Mouse (Mus musculus) intestine, postnatal 0 days (tissue): Measurements from ENCODE around the gene Srp9. TPM values are rescaled to one million over a fixed set of nuclear protein-coding genes. Genes with fewer than 3 reads are reported as not detected.
"Not testable (repeated sequence)": the region's sequence is repeated elsewhere in the genome, so short reads cannot be mapped to it uniquely, and the experiment has no call there.

Experiments used
- ATAC-seq: fragments of 200-750 bp; cut with Nextera tagmentation; 2 replicates; pipeline ENCODE4 v1.8.0; 2017; ENCODE audit warnings: mild to moderate bottlenecking, moderate TSS enrichment, moderate library complexity
- H3K27ac ChIP-seq: fragments of 300-500 bp; sonication (generic); 2 replicates; pipeline ENCODE4 v1.5.1; 2014; ENCODE audit warnings: mild to moderate bottlenecking, low read depth, low read length, moderate library complexity
- H3K27me3 ChIP-seq: fragments of 300-500 bp; sonication (generic); replicated peaks from 2 replicates; pipeline ENCODE4 v1.6.1; 2014; ENCODE audit warnings: low read length, mixed read lengths; ENCODE audit not compliant: control insufficient read depth, insufficient read depth
- H3K36me3 ChIP-seq: fragments of 300-500 bp; sonication (generic); 2 replicates; pipeline ENCODE4 v1.6.1; 2014; ENCODE audit warnings: mild to moderate bottlenecking, moderate library complexity; ENCODE audit not compliant: control insufficient read depth, insufficient read depth
- H3K4me1 ChIP-seq: fragments of 300-500 bp; sonication (generic); replicated peaks from 2 replicates; pipeline ENCODE4 v1.6.1; 2014; ENCODE audit warnings: antibody characterized with exemption, low read length, mixed read lengths; ENCODE audit not compliant: control insufficient read depth, insufficient read depth
- H3K4me2 ChIP-seq: fragments of 300-500 bp; sonication (generic); replicated peaks from 2 replicates; pipeline ENCODE4 v1.6.1; 2014; ENCODE audit warnings: low read depth, mild to moderate bottlenecking, moderate library complexity
- H3K4me3 ChIP-seq: fragments of 300-500 bp; sonication (generic); 2 replicates; pipeline ENCODE4 v1.5.1; 2014; ENCODE audit warnings: low read depth, low read length
- H3K9ac ChIP-seq: fragments of 300-500 bp; sonication (generic); 2 replicates; pipeline ENCODE4 v1.6.1; 2014; ENCODE audit warnings: mild to moderate bottlenecking, low read depth, low read length
- H3K9me3 ChIP-seq: fragments of 300-500 bp; sonication (generic); 2 replicates; pipeline ENCODE4 v1.6.1; 2016; ENCODE audit warnings: mixed run types; ENCODE audit not compliant: control insufficient read depth
- CTCF ChIP-seq: sonication (generic); IDR thresholded peaks from 2 replicates; pipeline ENCODE4 v1.5.1; 2016; ENCODE audit warnings: low read depth, mild to moderate bottlenecking, control low read depth, antibody characterized with exemption, moderate library complexity
- WGBS: fragments of 180-500 bp; shearing (Covaris S2); extraction: QIAGEN DNeasy Blood & Tissue Kit; methylation state at CpG from one replicate; pipeline ENCODE4 v1.1.7; 2014; 5-methylcytosine and 5-hydroxymethylcytosine counted together
- polyA plus RNA-seq: library from polyadenylated mRNA; unstranded; fragments of >200 nt; fragmentation: Nextera tagmentation; extraction: Ambion mirVana; gene quantifications from 2 replicates; pipeline ENCODE4 v1.2.1, GENCODE M21; 2015

Srp9 gene
- polyA plus RNA-seq, 1 experiment from 2014 or later: 208 TPM

DNA sequence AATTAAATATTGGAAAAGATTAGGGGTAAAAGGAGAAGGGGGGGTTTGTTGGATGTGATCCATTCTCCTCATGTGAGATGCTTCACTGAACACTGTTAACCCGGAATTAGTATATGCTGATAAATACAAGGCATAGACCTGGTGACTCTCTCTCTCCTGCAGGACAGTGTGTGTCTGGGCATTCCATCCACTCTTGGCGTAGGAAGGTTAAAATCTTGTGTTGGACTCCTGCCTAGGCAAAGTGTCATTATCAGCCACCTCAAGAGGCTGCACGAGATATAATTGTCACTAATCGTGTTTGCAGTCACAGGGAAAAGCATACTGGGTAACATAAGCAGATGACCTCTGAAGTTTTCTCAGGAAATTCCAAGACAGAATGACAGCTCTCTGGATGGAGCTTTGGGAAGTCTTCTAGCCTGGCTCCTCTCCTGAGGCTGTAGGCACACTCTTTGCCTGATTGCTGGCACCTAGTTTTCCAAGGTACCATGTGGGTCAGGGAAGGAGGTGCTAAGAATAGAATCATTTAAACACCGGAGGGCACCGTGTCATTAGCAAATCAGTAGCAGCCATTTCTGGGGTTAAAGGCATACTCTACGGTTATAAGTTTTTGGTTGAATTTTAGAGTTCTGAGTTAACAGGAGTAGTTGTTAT, 24.5 kb downstream of the Srp9 start:
- H3K9ac ChIP-seq: no peak overlapping the region
- H3K4me1 ChIP-seq: no peaks in the 10 kb centered on the region
- H3K27ac ChIP-seq: no peak overlapping the region
- ATAC-seq: no peak
- no peak for TF ChIP-seq CTCF
- H3K4me3 ChIP-seq: no peak overlapping the region
- 62% methylated on average over 7 of the region's 7 CpGs for WGBS
- H3K36me3 ChIP-seq: no peaks in the 10 kb centered on the region
- H3K4me2 ChIP-seq: no peak overlapping the region
- no peaks in the 10 kb centered on the region for H3K27me3 ChIP-seq
- H3K9me3 ChIP-seq: no peaks in the 10 kb centered on the region

GRCm38 (mm10) chr1:182149966-182150365, 25.4 kb downstream of the Srp9 start:
- no peak overlapping the region for H3K27ac ChIP-seq
- ATAC-seq: no peak
- H3K9ac ChIP-seq: no peak overlapping the region
- no peaks in the 10 kb centered on the region for H3K9me3 ChIP-seq
- H3K27me3 ChIP-seq: no peaks in the 10 kb centered on the region
- H3K4me1 ChIP-seq: no peaks in the 10 kb centered on the region
- no peak overlapping the region for H3K4me2 ChIP-seq
- H3K36me3 ChIP-seq: no peaks in the 10 kb centered on the region
- 84% methylated on average over 2 of the region's 2 CpGs for WGBS
- TF ChIP-seq CTCF: peak; percentile 75
- no peak overlapping the region for H3K4me3 ChIP-seq

- Histone ChIP-seq H3K9me3 (no peaks in the 10 kb centered on the region), H3K4me2 (no peak overlapping the region), H3K9ac (no peak overlapping the region), H3K4me1 (no peaks in the 10 kb centered on the region), H3K27ac (no peak overlapping the region), H3K27me3 (no peaks in the 10 kb centered on the region), H3K36me3 (no peaks in the 10 kb centered on the region), H3K4me3 (no peak overlapping the region)
- WGBS: 69% methylated on average over 4 of the region's 4 CpGs
- TF ChIP-seq CTCF: no peak
- ATAC-seq: no peak
Observed at GRCm38 (mm10) chr1:182157734-182158133, 33.2 kb downstream of the Srp9 start.

DNA sequence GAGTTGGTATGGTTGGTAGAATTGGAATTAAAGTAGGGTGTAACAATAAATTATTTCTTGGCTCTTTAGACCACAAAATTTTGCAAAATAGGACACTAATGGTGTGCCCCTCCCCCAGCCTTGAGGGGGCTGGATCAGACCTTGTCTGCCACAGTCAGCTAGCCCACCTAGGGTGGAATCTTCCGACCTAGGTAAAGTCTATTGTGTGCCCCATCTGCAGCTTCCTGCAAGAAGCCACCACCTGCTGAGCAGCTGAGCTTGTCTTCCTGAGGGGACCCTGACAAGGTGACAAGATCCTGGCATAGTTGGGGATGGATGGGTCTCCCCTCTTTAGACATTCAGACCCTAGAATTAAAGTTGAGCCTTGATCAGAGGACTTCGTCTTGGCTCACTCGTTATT, 35.0 kb downstream of the Srp9 start:
- TF ChIP-seq CTCF: no peak
- 88% methylated on average over 3 of the region's 3 CpGs for WGBS
- H3K9ac ChIP-seq: no peak overlapping the region
- H3K27me3 ChIP-seq: no peaks in the 10 kb centered on the region
- no peaks in the 10 kb centered on the region for H3K4me1 ChIP-seq
- H3K9me3 ChIP-seq: no peaks in the 10 kb centered on the region
- H3K27ac ChIP-seq: no peak overlapping the region
- H3K4me2 ChIP-seq: no peak overlapping the region
- H3K36me3 ChIP-seq: no peaks in the 10 kb centered on the region
- no peak for ATAC-seq
- H3K4me3 ChIP-seq: no peak overlapping the region

DNA sequence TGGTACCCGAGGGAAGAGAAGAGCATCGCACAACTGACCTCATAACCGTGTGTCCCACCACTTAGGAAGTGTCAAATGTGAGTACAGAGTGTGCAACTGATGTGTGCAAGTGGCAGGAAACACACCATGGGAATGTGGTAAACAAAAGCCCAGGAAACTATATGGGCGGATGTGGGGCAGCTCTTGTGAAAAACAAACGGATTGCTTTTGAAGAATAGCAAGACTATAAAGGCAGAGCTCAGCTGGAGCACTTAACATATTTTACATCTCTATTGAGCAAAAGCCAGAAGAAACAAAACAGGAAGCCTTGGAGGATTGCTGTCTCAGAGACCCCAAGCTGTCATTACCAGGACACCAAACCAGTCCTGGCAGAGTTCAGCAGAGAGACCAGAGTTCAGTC, 38.4 kb downstream of the Srp9 start:
- Histone ChIP-seq H3K9me3 (no peaks in the 10 kb centered on the region), H3K27ac (no peak overlapping the region), H3K27me3 (no peaks in the 10 kb centered on the region), H3K4me1 (no peaks in the 10 kb centered on the region), H3K9ac (no peak overlapping the region), H3K4me2 (no peak overlapping the region), H3K4me3 (no peak overlapping the region), H3K36me3 (no peaks in the 10 kb centered on the region)
- WGBS: 48% methylated on average over 5 of the region's 5 CpGs
- ATAC-seq: no peak
- no peak for TF ChIP-seq CTCF

DNA sequence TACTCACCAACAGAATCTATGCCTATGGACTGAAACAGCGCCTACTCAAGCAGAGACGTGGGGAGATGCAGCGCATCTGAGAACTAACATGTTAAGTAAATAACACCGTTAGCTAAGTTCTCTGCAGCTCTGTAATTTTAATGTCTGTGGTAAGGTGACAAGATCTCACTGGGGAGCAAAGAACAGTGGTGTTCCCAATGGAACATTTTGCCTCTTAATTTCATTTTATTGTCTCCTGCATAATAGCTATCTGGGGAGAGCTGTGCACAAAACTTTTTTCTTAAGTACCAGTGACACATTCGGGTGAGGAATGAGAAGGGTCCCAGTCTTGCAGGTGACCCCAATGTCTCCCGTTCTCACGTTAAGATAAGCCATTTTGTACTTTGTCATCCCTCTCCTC, 39.8 kb downstream of the Srp9 start, which contains the start of gene Vmn1r1:
TSS of gene Vmn1r1 (minus strand) at position 101 of the 400 bp plus-strand sequence.
- no peak within 1 kb of the TSS for H3K9ac ChIP-seq
- no peak within 1 kb of the TSS for H3K4me3 ChIP-seq
- no peaks in the 10 kb centered on the region for H3K9me3 ChIP-seq
- 79% methylated on average over 7 of the region's 7 CpGs for WGBS
- no peak for TF ChIP-seq CTCF
- no peaks in the 10 kb centered on the region for H3K4me1 ChIP-seq
- H3K4me2 ChIP-seq: no peak within 1 kb of the TSS
- H3K27ac ChIP-seq: no peak within 1 kb of the TSS
- H3K36me3 ChIP-seq: no peaks in the 10 kb centered on the region
- no peak for ATAC-seq
- H3K27me3 ChIP-seq: no peaks in the 10 kb centered on the region

- ATAC-seq, H3K27me3 ChIP-seq, H3K36me3 ChIP-seq, H3K4me3 ChIP-seq, H3K4me1 ChIP-seq, H3K27ac ChIP-seq, H3K4me2 ChIP-seq, H3K9me3 ChIP-seq, H3K9ac ChIP-seq: not testable (repeated sequence)
- WGBS: 88% methylated on average over 6 of the region's 6 CpGs
Observed at GRCm38 (mm10) chr1:182170206-182170605, 45.7 kb downstream of the Srp9 start.

- not testable (repeated sequence) for H3K4me3 ChIP-seq, H3K27me3 ChIP-seq, H3K9ac ChIP-seq, ATAC-seq, H3K4me2 ChIP-seq, H3K4me1 ChIP-seq, H3K36me3 ChIP-seq, H3K27ac ChIP-seq, H3K9me3 ChIP-seq
- WGBS: 95% methylated on average over 19 of the region's 19 CpGs
Observed at GRCm38 (mm10) chr1:182176985-182177384, 52.4 kb downstream of the Srp9 start.
